Mouse (Mus musculus): Measurements from ENCODE around the gene Gm3317. TPM values are rescaled to one million over a fixed set of nuclear protein-coding genes. Genes with fewer than 3 reads are reported as not detected.
"Not testable (repeated sequence)": the region's sequence is repeated elsewhere in the genome, so short reads cannot be mapped to it uniquely, and the experiment has no call there.

The Gm3317 gene
- not detected in 2 replicates for polyA plus RNA-seq (2012; rRNA removed)

GRCm38 (mm10) chr14:5164235-5164634, at the start of gene Gm3317:
TSS of gene Gm3317 (plus strand) at chr14:5164535.
- not testable (repeated sequence) for DNase-seq (ENCODE audit: low read depth)

DNA sequence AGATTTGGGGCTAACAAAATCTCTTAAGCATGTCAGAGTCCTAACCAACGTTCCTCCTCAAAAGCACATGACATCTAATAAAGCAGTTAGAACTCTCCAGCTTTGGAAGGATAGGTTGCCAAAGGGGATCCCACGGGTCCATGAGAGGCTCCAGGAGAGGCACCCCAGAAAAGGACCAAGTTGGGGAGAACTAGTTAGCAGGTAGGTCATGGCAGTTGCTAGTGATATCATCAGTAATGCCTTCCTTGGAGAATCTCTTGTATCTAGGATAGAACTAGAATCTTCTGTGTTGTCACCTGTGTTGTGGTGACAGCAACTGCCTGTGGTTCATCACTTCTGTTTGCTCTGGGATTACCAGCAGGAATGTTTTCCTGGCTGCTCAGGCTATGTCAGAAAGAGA, 33.1 kb upstream of the Gm3317 start, which contains the start of gene Gm8279:
Gm8279 (plus strand) TSS at position 301 of the 400 bp plus-strand sequence.
- not testable (repeated sequence) for DNase-seq (ENCODE audit: low read depth)

- not testable (repeated sequence) for DNase-seq (ENCODE audit: low read depth)
Observed at GRCm38 (mm10) chr14:5185493-5185892, 21.2 kb downstream of the Gm3317 start, which contains the start of gene Gm8271. TSS of gene Gm8271 (plus strand) at chr14:5185793.

Other genes with a start within 250 kb of the Gm3317 start
- gene Gm8297, start 180.6 kb upstream of the Gm3317 start, polyA plus RNA-seq (2012; rRNA removed) = not detected in 2 replicates
- gene Gm3298, start 148.6 kb upstream of the Gm3317 start, polyA plus RNA-seq (2012; rRNA removed) = not detected in 2 replicates
- not detected in 2 replicates for gene 4930555G01Rik, start 113.9 kb upstream of the Gm3317 start, polyA plus RNA-seq (2012; rRNA removed)
- 15.0 and 16.6 TPM in 2 replicates for gene Gm8281, start 93.5 kb upstream of the Gm3317 start, polyA plus RNA-seq (2012; rRNA removed)
- gene Gm8279, start 33.0 kb upstream of the Gm3317 start, polyA plus RNA-seq (2012; rRNA removed) = not detected in 2 replicates
- not detected in 2 replicates for gene Gm8271, start 21.3 kb downstream of the Gm3317 start, polyA plus RNA-seq (2012; rRNA removed)
- not detected in 2 replicates for gene Gm3526, start 96.0 kb downstream of the Gm3317 start, polyA plus RNA-seq (2012; rRNA removed)
- not detected in 2 replicates for gene Gm3542, start 170.4 kb downstream of the Gm3317 start, polyA plus RNA-seq (2012; rRNA removed)
- 2.5 and 2.8 TPM in 2 replicates for gene Gm3500, start 224.5 kb downstream of the Gm3317 start, polyA plus RNA-seq (2012; rRNA removed)